Mouse (Mus musculus) liver, embryonic 14.5 days (tissue): ENCODE data around the gene Kcnk7.

Source experiments
- CTCF ChIP-seq: IDR thresholded peaks from 2 replicates; pipeline ENCODE4 v1.5.1; 2016; ENCODE audit warnings: antibody characterized with exemption, low read depth, control low read depth
- EP300 ChIP-seq: IDR thresholded peaks from 2 replicates; pipeline ENCODE4 v1.6.1; 2016; ENCODE audit warnings: antibody characterized with exemption, low read depth

- TF ChIP-seq EP300: no peak
- TF ChIP-seq CTCF: peak; percentile 100
These were observed 23.5 kb downstream of the Kcnk7 start for GRCm38 (mm10) chr19:5727701-5728100.
